Mouse (Mus musculus): ENCODE results near the gene Scamp1. TPM values are rescaled to one million over a fixed set of nuclear protein-coding genes. Genes with fewer than 3 reads are reported as not detected.
A peak's percentile ranks its signal among the peaks of the same experiment; 100 is the strongest.
"Not testable (repeated sequence)": the region's sequence is repeated elsewhere in the genome, so short reads cannot be mapped to it uniquely, and the experiment has no call there.

The Scamp1 gene
- polyA plus RNA-seq (2014; fragmentation: Nextera tagmentation; extraction: Ambion mirVana): 36.1 and 39.7 TPM in 2 replicates

DNA sequence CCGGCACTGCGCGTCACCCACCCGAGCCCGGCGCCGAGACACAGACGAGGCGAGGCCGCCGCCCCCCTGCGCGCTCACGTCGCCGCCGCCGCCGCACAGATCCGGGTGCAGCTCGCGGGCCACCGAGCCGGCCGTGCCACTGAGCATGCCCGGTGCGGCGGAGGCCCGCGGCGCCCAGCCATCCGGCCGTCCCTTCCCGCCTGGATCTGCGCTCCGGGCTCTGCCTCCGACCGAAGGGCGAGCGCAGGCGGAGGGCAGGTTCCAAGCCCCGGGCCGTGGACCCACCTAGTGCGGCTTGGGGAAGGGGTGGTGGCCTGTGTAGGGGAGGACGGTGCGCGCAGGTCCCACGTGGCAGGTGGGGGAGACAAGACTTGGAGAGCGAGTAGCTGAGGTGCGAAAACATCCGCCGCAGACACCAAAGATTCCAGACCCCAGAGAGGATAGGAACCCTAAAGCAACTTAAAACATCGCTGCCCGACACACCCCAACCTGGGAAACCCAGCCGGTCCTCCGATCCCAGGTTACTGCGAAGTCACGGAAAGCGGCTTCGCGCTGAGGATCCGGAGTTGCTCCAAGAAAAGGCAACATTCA is at the start of gene Scamp1:
Gene Scamp1, minus strand, starts transcription at position 577 of the 591 bp plus-strand sequence.
- Histone ChIP-seq H3K4me3 (ENCODE audit: low read depth, low read length) (peak within 1 kb of the TSS; percentile 84), H3K27me3 (ENCODE audit: control insufficient read depth, insufficient read depth, low read length) (no peaks in the 10 kb centered on the region), H3K4me1 (replicated peaks; ENCODE audit: control insufficient read depth, insufficient read depth, low read length) (no peaks in the 10 kb centered on the region), H3K36me3 (ENCODE audit: control insufficient read depth, insufficient read depth, low read length) (no peaks in the 10 kb centered on the region), H3K27ac (ENCODE audit: low read depth, low read length) (peak within 1 kb of the TSS; percentile 20; the same call in 1 of the 2 replicates), H3K9me3 (ENCODE audit: control insufficient read depth, low read length) (no peaks in the 10 kb centered on the region), H3K9ac (ENCODE audit: low read length) (peak within 1 kb of the TSS; percentile 77), H3K4me2 (ENCODE audit: low read depth, low read length, severe bottlenecking) (peak within 1 kb of the TSS; percentile 78)
- under 1% methylated on average over 61 of the region's 62 CpGs for WGBS
- DNase-seq (ENCODE audit: low spot score) (peak; percentile 95), ATAC-seq (replicated peaks; ENCODE audit: low FRiP score) (peak; percentile 96)

DNA sequence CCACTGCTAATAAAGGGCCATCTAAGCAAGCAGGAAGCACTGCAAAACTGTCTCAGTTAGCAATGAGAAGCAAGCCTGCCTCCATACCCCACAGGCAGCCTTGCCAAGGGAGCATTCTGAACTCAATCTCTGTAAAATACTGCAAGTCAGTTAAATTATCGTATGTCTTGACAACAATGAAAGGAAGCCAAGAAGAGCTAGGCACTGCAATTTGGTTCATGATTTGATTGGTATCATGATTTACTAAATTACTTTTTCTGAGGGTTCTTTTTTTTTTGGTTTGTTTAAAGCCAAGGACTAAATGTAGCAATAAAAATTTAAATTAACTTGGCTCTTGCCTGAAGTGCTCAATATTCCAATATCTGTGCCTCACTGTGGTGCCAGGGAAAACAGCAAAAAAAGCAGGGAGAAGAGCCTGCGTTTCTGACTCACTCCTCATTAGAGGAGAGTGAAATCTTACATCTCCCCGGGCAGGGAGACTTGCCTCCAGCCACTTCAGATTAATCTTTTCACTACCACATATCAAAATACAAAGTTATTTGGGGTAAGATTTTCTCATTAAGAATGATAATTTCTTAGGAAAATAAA is 44.8 kb upstream of the Scamp1 start:
- DNase-seq (ENCODE audit: low spot score): no peak
- 81% methylated on average over 3 of the region's 3 CpGs for WGBS
- H3K27ac ChIP-seq (ENCODE audit: low read depth, low read length): no peak overlapping the region

DNA sequence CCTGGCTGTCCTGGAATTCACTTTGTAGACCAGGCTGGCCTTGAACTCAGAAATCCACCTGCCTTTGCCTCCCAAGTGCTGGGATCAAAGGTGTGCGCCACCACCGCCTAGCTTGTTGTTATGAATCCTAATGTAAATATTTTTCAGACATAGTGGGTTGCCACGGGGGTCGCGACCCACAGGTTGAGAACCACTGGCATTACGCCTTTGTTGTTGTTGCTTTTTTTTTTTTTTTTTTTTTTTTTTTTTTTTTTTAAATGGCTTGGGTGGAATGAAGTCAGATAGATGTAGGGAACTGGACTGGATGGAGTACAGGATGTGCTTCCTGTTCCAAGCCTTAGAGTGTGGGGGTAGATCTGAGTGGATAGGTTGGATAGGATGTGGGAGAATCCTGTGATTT is 43.3 kb upstream of the Scamp1 start:
- H3K4me1 ChIP-seq (replicated peaks; ENCODE audit: control insufficient read depth, insufficient read depth, low read length); H3K4me2 ChIP-seq (ENCODE audit: low read depth, low read length, severe bottlenecking); H3K9ac ChIP-seq (ENCODE audit: low read length); H3K4me3 ChIP-seq (ENCODE audit: low read depth, low read length); H3K9me3 ChIP-seq (ENCODE audit: control insufficient read depth, low read length); H3K27ac ChIP-seq (ENCODE audit: low read depth, low read length); H3K27me3 ChIP-seq (ENCODE audit: control insufficient read depth, insufficient read depth, low read length); ATAC-seq (replicated peaks; ENCODE audit: low FRiP score); DNase-seq (ENCODE audit: low spot score); H3K36me3 ChIP-seq (ENCODE audit: control insufficient read depth, insufficient read depth, low read length): not testable (repeated sequence)
- 97% methylated on average over 6 of the region's 6 CpGs for WGBS

More for the DNA sequence above, 44.8 kb upstream of the Scamp1 start:
- Histone ChIP-seq H3K4me3 (ENCODE audit: low read depth, low read length) (no peak overlapping the region), H3K36me3 (ENCODE audit: control insufficient read depth, insufficient read depth, low read length) (no peaks in the 10 kb centered on the region), H3K4me2 (ENCODE audit: low read depth, low read length, severe bottlenecking) (no peak overlapping the region), H3K27me3 (ENCODE audit: control insufficient read depth, insufficient read depth, low read length) (no peaks in the 10 kb centered on the region), H3K4me1 (replicated peaks; ENCODE audit: control insufficient read depth, insufficient read depth, low read length) (no peaks in the 10 kb centered on the region), H3K9ac (ENCODE audit: low read length) (no peak overlapping the region), H3K9me3 (ENCODE audit: control insufficient read depth, low read length) (no peaks in the 10 kb centered on the region)
- ATAC-seq (replicated peaks; ENCODE audit: low FRiP score): no peak

DNA sequence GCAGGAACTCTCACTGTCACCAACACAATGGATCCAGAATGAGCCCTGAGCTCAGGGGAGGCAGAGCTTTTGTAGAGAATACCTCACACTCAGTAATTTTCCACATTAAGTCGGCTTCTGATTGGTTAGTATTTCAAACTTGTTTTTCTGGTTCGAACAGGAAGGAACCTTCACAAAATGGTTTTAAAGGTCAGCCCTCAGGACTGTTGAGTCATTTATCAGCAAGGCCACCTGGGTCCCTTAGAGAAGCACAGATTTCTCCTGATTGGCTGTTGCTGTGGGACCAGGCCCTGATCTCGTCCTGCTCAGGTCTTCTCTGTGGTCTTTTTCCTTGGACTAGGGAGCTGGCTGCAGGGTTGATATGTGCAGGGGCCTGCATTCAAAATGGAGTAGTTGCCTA is 42.4 kb upstream of the Scamp1 start:
- no peaks in the 10 kb centered on the region for H3K27me3 ChIP-seq (ENCODE audit: control insufficient read depth, insufficient read depth, low read length)
- no peak overlapping the region for H3K27ac ChIP-seq (ENCODE audit: low read depth, low read length)
- H3K4me1 ChIP-seq (replicated peaks; ENCODE audit: control insufficient read depth, insufficient read depth, low read length): no peaks in the 10 kb centered on the region
- WGBS: 74% methylated on average over 3 of the region's 3 CpGs
- no peak overlapping the region for H3K4me3 ChIP-seq (ENCODE audit: low read depth, low read length)
- H3K9ac ChIP-seq (ENCODE audit: low read length): no peak overlapping the region
- peaks cover 2% of the 10 kb centered on the region; the same call in 1 of the 2 replicates for H3K9me3 ChIP-seq (ENCODE audit: control insufficient read depth, low read length)
- no peak for DNase-seq (ENCODE audit: low spot score)
- no peak overlapping the region for H3K4me2 ChIP-seq (ENCODE audit: low read depth, low read length, severe bottlenecking)
- no peaks in the 10 kb centered on the region for H3K36me3 ChIP-seq (ENCODE audit: control insufficient read depth, insufficient read depth, low read length)
- no peak for ATAC-seq (replicated peaks; ENCODE audit: low FRiP score)

DNA sequence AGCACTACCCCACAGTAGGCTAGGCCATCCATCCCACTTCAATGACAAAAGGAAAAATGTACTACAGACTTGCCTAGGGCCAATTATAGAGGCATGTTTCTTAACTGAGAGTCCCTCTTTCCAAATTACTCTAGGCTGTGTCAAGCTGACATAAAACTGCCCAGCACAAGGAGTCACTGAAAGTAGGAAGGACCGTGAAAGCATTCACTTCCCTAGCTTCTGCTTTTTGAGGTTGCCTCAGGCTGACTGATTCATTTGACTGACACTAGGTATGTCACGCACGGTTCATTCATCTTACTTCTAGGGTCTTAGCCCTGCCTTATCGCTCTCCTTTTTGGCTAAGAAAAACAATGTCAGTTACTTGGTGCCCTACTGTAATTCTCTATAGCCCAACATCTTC is 36.8 kb upstream of the Scamp1 start:
- Histone ChIP-seq H3K9me3 (ENCODE audit: control insufficient read depth, low read length) (peaks cover 2% of the 10 kb centered on the region; the same call in 1 of the 2 replicates), H3K9ac (ENCODE audit: low read length) (no peak overlapping the region), H3K27ac (ENCODE audit: low read depth, low read length) (no peak overlapping the region), H3K4me2 (ENCODE audit: low read depth, low read length, severe bottlenecking) (no peak overlapping the region), H3K27me3 (ENCODE audit: control insufficient read depth, insufficient read depth, low read length) (no peaks in the 10 kb centered on the region), H3K4me1 (replicated peaks; ENCODE audit: control insufficient read depth, insufficient read depth, low read length) (no peaks in the 10 kb centered on the region; the same call in 1 of the 2 replicates), H3K4me3 (ENCODE audit: low read depth, low read length) (no peak overlapping the region), H3K36me3 (ENCODE audit: control insufficient read depth, insufficient read depth, low read length) (no peaks in the 10 kb centered on the region)
- ATAC-seq (replicated peaks; ENCODE audit: low FRiP score) (no peak), DNase-seq (ENCODE audit: low spot score) (no peak)
- 93% methylated on average over 4 of the region's 4 CpGs for WGBS

DNA sequence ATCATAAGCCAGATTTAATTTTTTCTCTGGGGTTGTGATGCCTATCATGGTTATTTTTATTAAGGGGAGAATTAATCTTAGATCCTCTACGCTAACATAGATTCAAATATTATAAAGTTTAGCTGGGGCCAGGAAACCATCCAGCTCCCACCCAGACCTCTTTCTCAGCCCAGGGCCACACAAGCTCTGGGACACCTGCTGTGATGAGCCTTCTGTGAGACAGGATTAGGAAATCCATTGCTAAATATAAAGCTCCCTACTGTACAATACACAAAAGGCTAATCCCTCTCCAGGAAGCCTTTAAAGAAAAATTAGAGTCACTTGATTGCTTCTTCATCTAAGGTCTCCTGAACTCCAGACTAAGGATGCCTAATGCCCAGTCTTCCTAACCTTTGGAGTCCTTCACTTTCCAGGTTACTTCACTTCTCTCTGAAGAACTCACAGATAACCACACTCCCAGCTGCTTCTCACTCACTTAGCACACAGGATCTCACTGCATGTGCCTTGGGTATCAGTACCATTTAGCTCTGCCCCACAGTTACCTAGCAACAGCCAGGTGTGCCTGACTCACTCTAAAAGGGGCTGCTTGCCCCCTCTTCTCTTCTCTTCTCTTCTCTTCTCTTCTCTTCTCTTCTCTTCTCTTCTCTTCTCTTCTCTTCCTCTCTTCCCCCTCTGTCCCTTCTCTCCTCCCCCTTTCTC is 35.6 kb upstream of the Scamp1 start:
- H3K36me3 ChIP-seq (ENCODE audit: control insufficient read depth, insufficient read depth, low read length): no peaks in the 10 kb centered on the region
- H3K9me3 ChIP-seq (ENCODE audit: control insufficient read depth, low read length): peaks cover 2% of the 10 kb centered on the region; the same call in 1 of the 2 replicates
- H3K4me3 ChIP-seq (ENCODE audit: low read depth, low read length): no peak overlapping the region
- DNase-seq (ENCODE audit: low spot score) (no peak), ATAC-seq (replicated peaks; ENCODE audit: low FRiP score) (peak; percentile 57)
- H3K4me1 ChIP-seq (replicated peaks; ENCODE audit: control insufficient read depth, insufficient read depth, low read length): no peaks in the 10 kb centered on the region; the same call in 1 of the 2 replicates
- no peak overlapping the region for H3K9ac ChIP-seq (ENCODE audit: low read length)
- no peaks in the 10 kb centered on the region for H3K27me3 ChIP-seq (ENCODE audit: control insufficient read depth, insufficient read depth, low read length)
- no peak overlapping the region for H3K4me2 ChIP-seq (ENCODE audit: low read depth, low read length, severe bottlenecking)
- H3K27ac ChIP-seq (ENCODE audit: low read depth, low read length): no peak overlapping the region
- WGBS: 79% methylated on average over 1 of the region's 1 CpGs

DNA sequence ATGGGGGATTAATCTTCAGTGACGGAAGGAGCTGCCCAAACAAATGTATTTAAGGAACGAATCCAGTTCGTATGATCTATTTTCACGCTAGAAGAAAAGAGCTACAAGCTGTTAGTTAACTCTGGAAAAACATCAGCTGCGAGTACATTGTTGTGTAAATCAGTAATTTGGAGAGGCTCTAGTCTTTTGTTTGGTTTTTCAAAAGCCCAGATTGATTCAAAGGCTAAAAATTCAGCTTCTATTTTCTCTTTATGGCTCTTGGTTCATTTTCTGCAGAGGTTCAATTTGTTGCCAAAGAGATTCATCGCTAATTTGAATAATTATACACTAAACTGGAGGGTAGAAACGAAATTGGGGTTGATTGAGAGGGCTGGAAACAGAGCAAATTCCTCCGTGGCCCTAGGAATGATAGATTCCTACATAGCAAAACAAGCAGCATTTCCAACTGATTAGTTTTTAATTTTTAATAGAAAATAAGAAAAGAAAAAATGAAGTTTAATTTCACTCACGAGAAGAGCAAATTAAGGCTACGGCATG is 31.4 kb upstream of the Scamp1 start:
- Histone ChIP-seq H3K9me3 (ENCODE audit: control insufficient read depth, low read length) (no peaks in the 10 kb centered on the region), H3K4me3 (ENCODE audit: low read depth, low read length) (no peak overlapping the region), H3K27ac (ENCODE audit: low read depth, low read length) (no peak overlapping the region), H3K9ac (ENCODE audit: low read length) (no peak overlapping the region), H3K4me2 (ENCODE audit: low read depth, low read length, severe bottlenecking) (no peak overlapping the region), H3K36me3 (ENCODE audit: control insufficient read depth, insufficient read depth, low read length) (no peaks in the 10 kb centered on the region), H3K27me3 (ENCODE audit: control insufficient read depth, insufficient read depth, low read length) (no peaks in the 10 kb centered on the region), H3K4me1 (replicated peaks; ENCODE audit: control insufficient read depth, insufficient read depth, low read length) (no peaks in the 10 kb centered on the region; the same call in 1 of the 2 replicates)
- DNase-seq (ENCODE audit: low spot score) (no peak), ATAC-seq (replicated peaks; ENCODE audit: low FRiP score) (no peak)
- 32% methylated on average over 10 of the region's 10 CpGs for WGBS

DNA sequence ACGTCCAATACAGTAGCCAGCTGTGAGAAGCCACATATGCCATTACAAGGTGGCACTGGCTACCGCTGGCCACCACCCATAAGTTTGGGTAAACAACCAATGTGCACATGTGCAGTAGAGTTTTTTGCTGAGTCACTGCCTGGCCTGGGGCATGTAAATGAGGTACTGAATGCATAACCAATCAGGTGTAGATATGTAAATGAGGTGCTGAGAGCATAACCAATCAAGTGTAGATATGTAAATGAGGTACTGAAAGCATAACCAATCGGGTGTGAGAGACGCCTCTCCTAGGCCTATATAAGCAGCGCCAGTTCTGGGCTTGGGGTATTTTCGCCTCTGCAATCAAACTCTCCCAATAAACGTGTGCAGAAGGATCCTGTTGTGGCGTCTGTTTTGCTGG is 27.2 kb upstream of the Scamp1 start:
- H3K27ac ChIP-seq (ENCODE audit: low read depth, low read length); H3K27me3 ChIP-seq (ENCODE audit: control insufficient read depth, insufficient read depth, low read length); ATAC-seq (replicated peaks; ENCODE audit: low FRiP score): not testable (repeated sequence)

More for the DNA sequence above, 27.2 kb upstream of the Scamp1 start:
- not testable (repeated sequence) for H3K4me2 ChIP-seq (ENCODE audit: low read depth, low read length, severe bottlenecking); H3K9me3 ChIP-seq (ENCODE audit: control insufficient read depth, low read length); H3K9ac ChIP-seq (ENCODE audit: low read length); H3K36me3 ChIP-seq (ENCODE audit: control insufficient read depth, insufficient read depth, low read length); DNase-seq (ENCODE audit: low spot score); H3K4me1 ChIP-seq (replicated peaks; ENCODE audit: control insufficient read depth, insufficient read depth, low read length); H3K4me3 ChIP-seq (ENCODE audit: low read depth, low read length)
- 92% methylated on average over 8 of the region's 8 CpGs for WGBS

Measured in forebrain, embryonic 11.5 days (tissue).